Mouse (Mus musculus): Measurements from ENCODE around the gene Nit1. TPM values are rescaled to one million over a fixed set of nuclear protein-coding genes. Genes with fewer than 3 reads are reported as not detected.
"Not testable (repeated sequence)": the region's sequence is repeated elsewhere in the genome, so short reads cannot be mapped to it uniquely, and the experiment has no call there.

The Nit1 gene
- polyA plus RNA-seq, 1 experiment, result 50.7 TPM

GRCm38 (mm10) chr1:171330216-171330560, 15.3 kb downstream of the Nit1 start:
- Histone ChIP-seq H3K36me3 (ENCODE audit: control insufficient read depth, insufficient read depth, low read length) (no peaks in the 10 kb centered on the region; the same call in 1 of the 2 replicates), H3K27me3 (ENCODE audit: control insufficient read depth, insufficient read depth, low read length) (no peaks in the 10 kb centered on the region), H3K27ac (ENCODE audit: insufficient read depth, low read depth, low read length) (peak overlapping the region; percentile 61; the same call in 1 of the 2 replicates), H3K4me3 (ENCODE audit: low read depth, low read length) (peak overlapping the region; percentile 92), H3K4me1 (ENCODE audit: control insufficient read depth, insufficient read depth, insufficient read length, low read length) (peaks cover 9% of the 10 kb centered on the region; the same call in 1 of the 2 replicates)
- WGBS, result 2% methylated on average over 4 of the region's 4 CpGs
- TF ChIP-seq CTCF (IDR thresholded peaks at IDR 0.05; ENCODE audit: extremely low read depth, insufficient read length, insufficient replicate concordance, low read depth, low read length), result no peak
- TF ChIP-seq POLR2A (IDR thresholded peaks at IDR 0.05; ENCODE audit: low read depth, low read length), result no peak

DNA sequence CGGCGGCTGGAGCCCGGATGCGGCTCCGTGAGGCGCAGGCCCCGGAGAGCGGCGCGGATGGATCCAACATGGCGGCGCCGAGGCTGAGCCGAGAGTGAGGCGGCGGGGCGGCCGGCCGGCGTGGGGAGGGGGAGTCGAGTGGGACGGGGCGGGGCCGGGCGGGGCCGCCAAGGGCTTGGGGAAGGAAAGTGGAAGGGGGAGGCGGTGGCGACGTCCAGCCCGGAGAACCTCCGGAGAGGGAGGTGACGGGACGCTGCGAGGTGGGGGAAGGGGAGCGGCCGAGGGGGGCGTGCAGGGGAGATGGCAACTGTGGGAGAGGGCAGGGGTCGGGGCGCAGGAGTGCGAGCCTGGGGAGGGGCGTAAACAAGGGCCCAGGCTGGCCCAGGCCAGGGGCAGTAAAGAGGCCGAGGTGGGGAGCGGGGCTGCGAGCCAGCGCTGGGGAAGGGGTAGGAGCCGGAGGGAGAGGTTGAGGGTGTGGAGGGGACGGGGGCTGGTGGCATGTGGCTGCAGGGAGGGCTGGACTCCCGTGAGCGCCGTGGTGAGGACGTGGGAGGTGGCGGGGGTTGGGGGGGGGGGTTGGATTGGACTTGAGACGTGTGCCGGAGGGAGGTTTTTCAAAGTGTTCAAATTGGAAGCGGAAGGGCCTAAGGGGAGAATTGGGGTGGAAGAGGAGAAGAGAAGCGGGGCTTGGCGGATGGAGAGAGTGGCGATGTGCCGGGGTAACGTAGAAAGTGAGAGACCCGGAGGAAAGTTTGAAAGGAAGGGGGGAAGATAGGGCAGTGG, 15.8 kb downstream of the Nit1 start:
- Histone ChIP-seq H3K27ac (ENCODE audit: insufficient read depth, low read depth, low read length) (peak overlapping the region; percentile 61; the same call in 1 of the 2 replicates), H3K27me3 (ENCODE audit: control insufficient read depth, insufficient read depth, low read length) (no peaks in the 10 kb centered on the region), H3K4me3 (ENCODE audit: low read depth, low read length) (peak overlapping the region; percentile 92), H3K36me3 (ENCODE audit: control insufficient read depth, insufficient read depth, low read length) (no peaks in the 10 kb centered on the region; the same call in 1 of the 2 replicates), H3K4me1 (ENCODE audit: control insufficient read depth, insufficient read depth, insufficient read length, low read length) (peaks cover 9% of the 10 kb centered on the region; the same call in 1 of the 2 replicates)
- TF ChIP-seq CTCF (IDR thresholded peaks at IDR 0.05; ENCODE audit: extremely low read depth, insufficient read length, insufficient replicate concordance, low read depth, low read length), result no peak
- TF ChIP-seq POLR2A (IDR thresholded peaks at IDR 0.05; ENCODE audit: low read depth, low read length), result no peak
- 1% methylated on average over 59 of the region's 61 CpGs for WGBS

DNA sequence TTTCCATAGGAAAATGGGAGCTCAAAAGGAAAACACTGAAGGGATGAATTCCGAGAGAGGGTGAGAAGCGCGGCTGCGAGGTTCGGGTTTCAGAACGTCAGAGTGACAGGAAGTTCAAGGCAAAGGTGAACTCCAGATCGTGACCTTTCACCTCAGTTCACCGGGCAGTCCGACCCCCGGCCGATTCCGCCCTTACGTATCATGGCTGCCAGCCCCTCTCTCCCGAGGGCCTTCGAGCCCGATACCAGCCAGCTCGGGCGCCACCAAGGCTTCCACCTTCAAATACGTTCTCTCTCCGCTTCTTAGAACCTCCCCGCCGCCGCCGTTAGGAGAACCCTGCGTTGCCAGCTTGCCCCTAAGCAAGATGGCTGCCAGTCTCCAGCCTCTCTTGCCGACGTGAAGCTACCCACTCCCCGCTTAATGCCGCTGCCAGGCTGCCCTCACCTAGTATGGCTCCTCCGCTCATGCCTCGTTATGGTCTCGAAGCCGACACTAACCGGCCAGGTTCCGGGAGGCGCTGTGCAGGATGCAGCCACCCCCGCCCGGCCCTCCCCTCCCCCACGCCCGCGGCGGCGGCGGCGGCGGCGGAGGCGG, 16.5 kb downstream of the Nit1 start, which contains the start of gene Dedd:
TSS of gene Dedd (plus strand) at position 307 of the 594 bp plus-strand sequence.
- H3K4me3 ChIP-seq (ENCODE audit: low read depth, low read length), result peak within 1 kb of the TSS; percentile 92
- WGBS, result under 1% methylated on average over 48 of the region's 48 CpGs
- peak; percentile 23 for TF ChIP-seq POLR2A (IDR thresholded peaks at IDR 0.05; ENCODE audit: low read depth, low read length)
- TF ChIP-seq CTCF (IDR thresholded peaks at IDR 0.05; ENCODE audit: extremely low read depth, insufficient read length, insufficient replicate concordance, low read depth, low read length), result no peak
- no peaks in the 10 kb centered on the region for H3K36me3 ChIP-seq (ENCODE audit: control insufficient read depth, insufficient read depth, low read length)
- no peaks in the 10 kb centered on the region for H3K27me3 ChIP-seq (ENCODE audit: control insufficient read depth, insufficient read depth, low read length)
- peak within 1 kb of the TSS; percentile 99 for H3K27ac ChIP-seq (ENCODE audit: insufficient read depth, low read depth, low read length)
- peaks cover 9% of the 10 kb centered on the region; the same call in 1 of the 2 replicates for H3K4me1 ChIP-seq (ENCODE audit: control insufficient read depth, insufficient read depth, insufficient read length, low read length)

- H3K4me1 ChIP-seq (ENCODE audit: control insufficient read depth, insufficient read depth, insufficient read length, low read length), result peaks cover 9% of the 10 kb centered on the region; the same call in 1 of the 2 replicates
- H3K27ac ChIP-seq (ENCODE audit: insufficient read depth, low read depth, low read length), result peak overlapping the region; percentile 99
- H3K36me3 ChIP-seq (ENCODE audit: control insufficient read depth, insufficient read depth, low read length), result no peaks in the 10 kb centered on the region
- no peak for TF ChIP-seq CTCF (IDR thresholded peaks at IDR 0.05; ENCODE audit: extremely low read depth, insufficient read length, insufficient replicate concordance, low read depth, low read length)
- TF ChIP-seq POLR2A (IDR thresholded peaks at IDR 0.05; ENCODE audit: low read depth, low read length), result no peak
- WGBS, result 15% methylated on average over 9 of the region's 9 CpGs
- no peaks in the 10 kb centered on the region for H3K27me3 ChIP-seq (ENCODE audit: control insufficient read depth, insufficient read depth, low read length)
- peak overlapping the region; percentile 92 for H3K4me3 ChIP-seq (ENCODE audit: low read depth, low read length)
Observed at GRCm38 (mm10) chr1:171328244-171328643, 17.2 kb downstream of the Nit1 start.

GRCm38 (mm10) chr1:171326588-171326987, 18.9 kb downstream of the Nit1 start:
- not testable (repeated sequence) for H3K27me3 ChIP-seq (ENCODE audit: control insufficient read depth, insufficient read depth, low read length); H3K27ac ChIP-seq (ENCODE audit: insufficient read depth, low read depth, low read length); H3K36me3 ChIP-seq (ENCODE audit: control insufficient read depth, insufficient read depth, low read length); H3K4me3 ChIP-seq (ENCODE audit: low read depth, low read length)
- WGBS, result 65% methylated on average over 4 of the region's 4 CpGs
- peaks cover 13% of the 10 kb centered on the region; the same call in 1 of the 2 replicates for H3K4me1 ChIP-seq (ENCODE audit: control insufficient read depth, insufficient read depth, insufficient read length, low read length)

DNA sequence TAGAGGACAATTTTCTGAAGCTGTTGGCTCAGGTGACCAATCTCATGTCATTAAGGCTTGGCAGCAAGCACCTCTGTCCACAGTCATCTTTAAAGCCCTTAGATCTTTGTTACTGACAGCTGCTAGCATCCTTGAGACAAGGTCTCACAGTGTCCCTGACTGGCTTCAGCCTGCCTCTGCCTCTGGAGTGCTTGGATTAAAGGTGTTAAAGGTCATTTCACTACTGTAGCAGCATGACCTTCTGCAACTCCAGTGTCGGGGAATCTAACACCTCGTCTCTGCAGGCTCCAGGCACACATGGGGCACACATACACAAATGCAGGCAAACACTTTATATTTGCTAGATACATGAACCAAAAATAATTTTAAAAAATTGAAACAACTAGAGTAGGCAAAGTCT, 19.9 kb downstream of the Nit1 start:
- WGBS, result 66% methylated on average over 2 of the region's 2 CpGs
- H3K36me3 ChIP-seq (ENCODE audit: control insufficient read depth, insufficient read depth, low read length), result no peaks in the 10 kb centered on the region
- H3K27me3 ChIP-seq (ENCODE audit: control insufficient read depth, insufficient read depth, low read length), result no peaks in the 10 kb centered on the region
- H3K4me3 ChIP-seq (ENCODE audit: low read depth, low read length), result no peak overlapping the region
- no peak overlapping the region for H3K27ac ChIP-seq (ENCODE audit: insufficient read depth, low read depth, low read length)
- peaks cover 11% of the 10 kb centered on the region; the same call in 1 of the 2 replicates for H3K4me1 ChIP-seq (ENCODE audit: control insufficient read depth, insufficient read depth, insufficient read length, low read length)
- no peak for TF ChIP-seq CTCF (IDR thresholded peaks at IDR 0.05; ENCODE audit: extremely low read depth, insufficient read length, insufficient replicate concordance, low read depth, low read length)
- TF ChIP-seq POLR2A (IDR thresholded peaks at IDR 0.05; ENCODE audit: low read depth, low read length), result no peak

DNA sequence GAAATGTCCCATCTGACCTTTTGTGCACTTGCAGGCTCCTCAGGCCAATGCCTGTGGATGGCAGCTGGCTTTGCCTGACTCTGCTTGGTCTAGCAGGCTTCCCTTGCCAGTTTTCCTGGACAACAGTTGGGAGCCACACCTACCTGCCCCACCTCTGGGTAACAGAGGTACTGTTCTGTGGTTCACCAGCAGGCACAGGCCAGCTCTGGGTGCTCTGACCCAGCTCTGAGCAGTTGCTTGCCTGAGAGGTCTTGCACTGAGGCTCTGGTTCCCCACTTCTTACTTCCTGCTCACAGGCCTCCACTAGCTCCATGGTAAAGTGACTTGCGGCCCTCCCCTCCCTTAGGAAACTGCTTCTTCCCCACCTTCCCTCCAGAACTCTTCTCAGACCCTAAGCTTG, 23.4 kb downstream of the Nit1 start:
- TF ChIP-seq POLR2A (IDR thresholded peaks at IDR 0.05; ENCODE audit: low read depth, low read length), result no peak
- no peak for TF ChIP-seq CTCF (IDR thresholded peaks at IDR 0.05; ENCODE audit: extremely low read depth, insufficient read length, insufficient replicate concordance, low read depth, low read length)
- Histone ChIP-seq H3K27ac (ENCODE audit: insufficient read depth, low read depth, low read length) (no peak overlapping the region), H3K27me3 (ENCODE audit: control insufficient read depth, insufficient read depth, low read length) (no peaks in the 10 kb centered on the region), H3K4me1 (ENCODE audit: control insufficient read depth, insufficient read depth, insufficient read length, low read length) (peaks cover 7% of the 10 kb centered on the region; the same call in 1 of the 2 replicates), H3K4me3 (ENCODE audit: low read depth, low read length) (no peak overlapping the region), H3K36me3 (ENCODE audit: control insufficient read depth, insufficient read depth, low read length) (no peaks in the 10 kb centered on the region)
- WGBS, result 67% methylated on average over 1 of the region's 1 CpGs
